Mouse (Mus musculus): ENCODE results near the gene Spata17.

The Spata17 gene

GRCm38 (mm10) chr1:187215181-187216116 lies at the start of gene Spata17, which contains the start of gene Gpatch2:
Gene Spata17 (minus strand): TSS chr1:187215465.
Gene Gpatch2 (plus strand): TSS chr1:187215508.
- peak; percentile 66 for DNase-seq (ENCODE audit: low read depth, low spot score)

DNA sequence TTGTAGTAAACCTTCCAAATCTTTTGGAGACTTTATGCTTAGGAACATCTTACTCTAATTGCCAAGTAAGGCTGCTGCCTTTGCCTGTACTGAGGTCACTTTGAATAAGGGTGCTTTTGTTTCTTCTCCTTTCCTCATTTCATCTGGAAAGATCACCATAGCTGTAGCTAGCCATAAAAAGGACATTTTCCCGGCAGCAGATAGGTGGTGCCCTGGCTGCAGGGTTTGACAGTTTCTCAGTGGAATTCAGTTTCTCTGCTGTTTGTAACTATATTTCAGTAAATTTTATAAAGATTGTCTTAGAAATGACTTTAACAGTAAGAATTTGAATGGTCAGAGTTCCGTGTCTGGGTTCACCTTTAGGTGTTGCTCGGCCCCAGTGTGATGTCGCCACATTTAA lies 43.5 kb upstream of the Spata17 start:
- no peak for DNase-seq (ENCODE audit: low read depth, low spot score)

- no peak for DNase-seq (ENCODE audit: low read depth, low spot score)
Measured at GRCm38 (mm10) chr1:187250741-187251262, 35.5 kb upstream of the Spata17 start.

DNA sequence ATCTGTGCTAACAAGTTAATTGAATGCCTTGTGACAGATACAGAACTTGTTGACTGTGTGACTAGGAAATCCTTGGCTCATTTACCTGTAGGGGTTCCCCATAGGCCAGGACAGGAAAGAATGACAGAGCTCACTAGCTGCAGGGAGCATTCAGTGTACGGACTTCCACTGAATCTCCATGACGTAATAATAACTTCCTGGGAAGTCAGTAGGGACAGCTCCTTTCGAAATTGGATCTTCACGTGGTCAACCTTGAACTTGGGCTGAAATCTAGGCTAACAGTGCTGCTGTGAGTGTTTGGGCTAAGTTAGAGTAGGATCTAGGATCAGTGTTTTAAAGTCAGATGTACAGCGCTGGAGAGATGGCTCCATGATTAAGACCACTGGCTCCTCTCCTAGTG lies 29.5 kb upstream of the Spata17 start:
- no peak for DNase-seq (ENCODE audit: low read depth, low spot score)

DNA sequence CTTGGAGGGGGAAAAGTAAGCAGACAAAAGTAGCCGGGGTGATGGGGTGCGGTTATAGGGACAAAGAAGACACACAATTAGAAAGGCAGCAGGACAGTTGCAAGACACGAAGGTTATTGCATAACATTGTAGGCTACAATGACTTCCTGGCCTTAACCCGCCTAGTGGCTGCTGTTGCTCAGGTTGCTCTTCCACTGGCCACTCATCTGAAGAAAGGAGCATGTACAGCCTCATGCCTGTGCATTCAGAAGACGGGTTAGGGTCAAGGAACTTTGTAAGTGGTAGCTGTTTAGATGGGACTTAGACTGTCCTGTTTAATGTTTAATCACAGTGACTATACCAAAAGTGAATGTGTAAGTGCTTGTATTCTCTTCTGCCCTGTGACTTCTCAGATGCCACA lies 26.1 kb upstream of the Spata17 start:
- DNase-seq (ENCODE audit: low read depth, low spot score): no peak

- no peak for DNase-seq (ENCODE audit: low read depth, low spot score)
Measured at GRCm38 (mm10) chr1:187240304-187240703, 25.0 kb upstream of the Spata17 start.

GRCm38 (mm10) chr1:187238061-187238460 lies 22.8 kb upstream of the Spata17 start:
- DNase-seq (ENCODE audit: low read depth, low spot score): no peak

- DNase-seq (ENCODE audit: low read depth, low spot score): no peak
Measured at GRCm38 (mm10) chr1:187236296-187236695, 21.0 kb upstream of the Spata17 start.

DNA sequence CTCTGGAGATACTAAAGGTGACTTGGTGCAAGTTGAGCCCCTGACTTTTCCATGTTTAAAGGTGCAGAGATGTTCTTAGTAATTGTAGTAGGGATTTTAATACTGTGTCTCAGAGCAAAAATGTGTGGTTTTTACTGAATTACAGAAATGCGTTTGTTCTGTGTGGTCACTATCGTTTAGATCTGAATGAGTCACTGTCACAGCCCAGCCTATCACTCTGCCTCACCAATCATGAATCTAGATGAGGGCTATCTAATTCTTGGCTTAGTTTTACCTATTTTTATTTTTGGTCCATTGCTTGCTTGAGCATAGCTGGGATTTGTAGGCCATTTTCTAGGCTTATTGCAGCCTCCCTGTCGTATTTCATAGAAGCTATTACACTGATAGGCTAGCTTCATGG lies 19.9 kb upstream of the Spata17 start:
- no peak for DNase-seq (ENCODE audit: low read depth, low spot score)

GRCm38 (mm10) chr1:187232996-187233615 lies 17.8 kb upstream of the Spata17 start:
- no peak for DNase-seq (ENCODE audit: low read depth, low spot score)

- DNase-seq (ENCODE audit: low read depth, low spot score): no peak
Measured at GRCm38 (mm10) chr1:187232196-187232955, 17.1 kb upstream of the Spata17 start.

- no peak for DNase-seq (ENCODE audit: low read depth, low spot score)
Measured at GRCm38 (mm10) chr1:187230255-187230654, 15.0 kb upstream of the Spata17 start.

DNA sequence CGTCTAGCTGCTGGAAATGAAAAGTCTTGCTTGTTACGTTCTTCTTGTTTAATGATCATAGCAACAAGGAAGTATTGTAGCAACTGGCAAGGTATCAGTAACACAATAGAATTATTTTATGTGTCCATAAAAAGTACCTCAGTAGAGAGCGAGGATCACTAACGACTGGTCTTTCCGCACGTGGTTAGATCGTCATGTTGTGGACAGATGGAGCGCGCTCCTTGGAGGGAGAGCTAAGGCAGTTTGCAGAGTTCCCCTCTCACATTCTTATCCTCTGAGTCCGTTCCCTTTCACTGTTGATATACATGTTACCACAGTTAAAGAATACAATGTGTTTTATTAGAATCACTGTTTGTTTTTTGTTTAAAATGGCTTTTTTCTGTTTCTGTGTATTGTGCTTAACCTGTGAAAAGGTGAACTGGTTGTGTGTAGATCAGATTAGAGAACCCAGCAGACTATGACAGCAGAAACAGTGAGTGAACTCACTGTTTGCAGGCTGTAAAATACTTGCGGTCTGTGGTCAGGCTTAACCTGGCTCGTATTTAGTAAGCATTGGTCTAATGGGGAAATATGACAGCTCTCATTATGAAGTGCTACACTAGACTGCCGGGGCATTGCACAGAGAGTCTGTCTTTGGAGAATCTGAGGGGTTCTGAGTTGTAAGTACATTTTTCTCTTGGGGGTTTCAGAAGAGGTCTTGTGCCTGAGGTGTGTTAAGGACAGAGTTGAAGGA lies 13.3 kb upstream of the Spata17 start:
- no peak for DNase-seq (ENCODE audit: low read depth, low spot score)

DNA sequence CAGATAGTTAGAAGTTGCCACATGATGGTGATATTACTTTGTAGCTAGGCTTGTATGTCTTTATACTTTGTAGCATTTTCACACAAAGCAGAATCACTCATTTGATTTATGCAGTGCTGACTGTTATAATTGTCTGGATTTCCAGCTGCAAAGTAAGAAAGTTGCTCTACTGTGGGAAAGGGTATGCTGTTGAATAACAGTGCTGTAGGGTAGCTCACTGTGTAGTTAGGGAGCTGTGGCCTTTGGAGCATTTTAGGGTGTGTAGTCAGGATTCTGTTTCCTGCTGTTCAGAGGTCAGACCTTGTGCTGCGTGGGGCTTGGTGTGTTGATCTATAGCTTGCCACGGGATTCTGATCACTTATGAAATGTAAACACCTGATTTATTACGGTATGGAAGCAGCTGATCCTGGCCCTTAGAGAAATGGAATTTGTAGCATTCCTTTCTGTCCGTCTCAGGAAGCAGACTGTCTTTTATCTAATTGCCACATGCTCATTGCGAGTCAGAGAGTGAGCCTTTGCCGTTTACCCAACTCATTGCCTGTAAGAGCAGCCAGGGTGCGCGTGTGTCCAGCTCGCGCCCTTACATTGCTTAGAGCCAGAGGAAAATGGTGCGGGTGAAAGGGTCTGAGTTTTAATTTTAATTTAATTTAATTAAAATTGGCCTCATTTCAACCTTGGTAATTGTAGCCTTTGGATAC lies 11.2 kb upstream of the Spata17 start:
- no peak for DNase-seq (ENCODE audit: low read depth, low spot score)

GRCm38 (mm10) chr1:187220756-187221155 lies 5.5 kb upstream of the Spata17 start:
- no peak for DNase-seq (ENCODE audit: low read depth, low spot score)

DNA sequence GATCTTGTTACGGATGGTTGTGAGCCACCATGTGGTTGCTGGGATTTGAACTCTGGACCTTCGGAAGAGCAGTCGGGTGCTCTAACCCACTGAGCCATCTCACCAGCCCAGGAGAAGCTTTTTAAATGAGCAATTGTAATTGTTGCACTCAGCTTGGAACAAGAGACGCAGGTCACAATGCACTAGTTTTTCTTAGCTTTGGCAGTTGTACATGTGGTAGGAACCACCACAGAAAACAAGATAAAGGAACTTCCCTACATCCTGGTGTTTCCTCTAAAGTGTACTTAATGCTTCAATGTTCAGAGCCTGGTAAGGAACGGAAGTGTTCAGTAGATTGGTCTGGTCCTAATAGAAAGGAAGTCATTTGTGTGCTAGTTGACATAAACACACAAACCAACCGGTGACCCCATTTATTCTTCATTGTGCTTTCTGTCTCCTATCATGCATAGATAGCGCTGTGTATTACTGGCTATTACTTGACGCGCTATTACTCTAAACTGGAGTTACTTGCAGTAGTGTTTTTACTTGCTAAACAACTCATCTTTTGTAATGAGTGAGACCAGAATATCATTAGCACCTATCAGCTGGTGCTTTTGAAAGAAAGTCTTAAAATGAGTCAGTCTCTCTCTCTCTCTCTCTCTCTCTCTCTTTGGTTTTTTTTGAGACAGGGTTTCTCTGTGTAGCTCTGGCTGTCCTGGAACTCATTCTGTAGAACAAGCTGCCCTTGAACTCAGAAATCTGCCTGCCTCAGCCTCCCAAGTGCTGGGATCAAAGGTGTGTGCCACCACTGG lies 1.6 kb upstream of the Spata17 start:
- DNase-seq (ENCODE audit: low read depth, low spot score): no peak

- no peak for DNase-seq (ENCODE audit: low read depth, low spot score)
Measured at GRCm38 (mm10) chr1:187210736-187211135, 4.5 kb downstream of the Spata17 start.

DNA sequence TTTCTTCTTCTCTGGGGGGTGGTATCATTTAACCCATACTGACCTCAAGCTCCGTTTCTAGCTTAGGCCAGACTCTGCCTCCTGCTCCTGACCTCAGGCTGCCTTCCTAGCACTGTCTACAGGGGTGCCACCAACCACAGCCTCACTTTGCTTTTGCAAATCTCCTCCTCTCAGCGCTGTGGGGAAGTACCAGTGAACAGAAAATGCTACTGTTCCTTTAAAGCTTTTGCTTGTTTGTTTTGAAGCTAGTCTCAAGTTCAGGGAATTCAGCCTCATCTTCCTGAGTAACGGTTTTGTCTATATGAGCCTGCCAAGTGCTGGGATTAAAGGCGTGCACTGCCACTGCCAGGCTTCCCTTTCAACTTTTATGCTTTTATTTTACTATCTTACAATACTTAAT lies 5.8 kb downstream of the Spata17 start:
- DNase-seq (ENCODE audit: low read depth, low spot score): no peak

- no peak for DNase-seq (ENCODE audit: low read depth, low spot score)
Measured at GRCm38 (mm10) chr1:187205506-187205905, 9.8 kb downstream of the Spata17 start.

DNA sequence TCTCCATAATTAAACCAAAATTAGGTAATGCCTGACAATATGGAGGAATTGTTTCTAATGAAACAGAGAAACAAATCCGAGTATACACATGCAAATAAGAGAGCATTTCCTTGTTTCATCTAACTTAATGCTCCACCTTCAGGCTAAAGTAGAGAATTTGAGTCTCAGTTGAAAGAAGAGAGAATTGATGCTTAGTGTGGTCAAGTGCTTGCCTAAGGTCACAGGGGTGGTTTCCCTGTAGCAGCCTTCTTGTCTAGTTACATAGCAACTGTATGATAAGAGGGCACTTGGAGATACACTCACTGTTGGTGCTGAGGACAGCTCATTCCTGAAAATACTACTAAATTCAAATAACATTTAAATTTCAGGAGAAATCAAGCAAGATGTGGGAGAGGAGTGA lies 36.7 kb downstream of the Spata17 start:
- DNase-seq (ENCODE audit: low read depth, low spot score): no peak
